Mouse (Mus musculus) right cerebral cortex, postnatal 14 days (tissue): ENCODE measurements around the gene Wdr31.

ENCODE experiments used
- DNase-seq: peaks from one replicate; pipeline ENCODE4 v3.0.0; 2022

Wdr31 gene

DNA sequence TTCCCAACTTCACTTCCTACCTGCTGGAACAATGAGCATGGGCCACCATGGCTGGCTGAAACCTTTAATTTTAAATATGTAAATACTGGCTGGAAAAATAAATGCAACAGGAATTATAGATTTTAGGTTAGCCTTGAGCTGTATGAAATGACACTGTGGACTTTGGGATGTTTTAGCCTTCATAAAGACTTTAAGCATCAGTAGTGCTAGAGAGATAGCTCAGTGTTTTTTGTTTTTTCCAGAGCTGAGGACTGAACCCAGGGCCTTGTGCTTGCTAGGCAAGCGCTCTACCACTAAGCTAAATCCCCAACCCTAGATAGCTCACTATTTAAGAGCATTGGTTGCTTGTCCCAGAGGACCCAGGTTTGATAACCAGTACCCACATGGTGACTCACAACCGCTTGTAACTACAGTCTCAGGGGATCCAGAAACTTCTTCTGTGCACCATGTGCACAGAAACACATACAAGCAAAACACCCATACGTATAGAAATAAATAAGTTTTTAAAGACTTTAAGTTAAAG is 33.4 kb downstream of the Wdr31 start:
- DNase-seq = no peak

DNA sequence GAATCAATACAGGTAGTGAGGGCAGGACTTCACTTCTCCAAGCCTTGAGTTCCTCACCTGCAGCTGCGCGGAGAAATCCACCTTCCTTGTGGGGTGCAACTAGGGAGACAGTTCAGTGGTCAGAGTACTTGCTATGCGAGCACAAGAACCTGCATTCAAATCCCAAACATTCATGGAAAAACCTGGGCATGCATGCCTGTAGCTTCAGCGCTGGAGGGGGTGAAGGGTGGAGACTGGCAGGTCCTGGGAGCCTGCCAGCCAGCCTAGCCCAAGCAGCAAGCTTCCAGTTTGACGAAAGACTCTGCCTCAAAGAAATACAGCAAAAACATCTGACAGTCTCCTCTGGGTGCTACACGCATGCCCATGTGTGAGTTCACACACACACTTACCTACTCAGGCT is 35.6 kb downstream of the Wdr31 start, which contains the start of gene Rnf183:
Rnf183 (minus strand) TSS at position 172 of the 400 bp plus-strand sequence.
- DNase-seq = no peak

DNA sequence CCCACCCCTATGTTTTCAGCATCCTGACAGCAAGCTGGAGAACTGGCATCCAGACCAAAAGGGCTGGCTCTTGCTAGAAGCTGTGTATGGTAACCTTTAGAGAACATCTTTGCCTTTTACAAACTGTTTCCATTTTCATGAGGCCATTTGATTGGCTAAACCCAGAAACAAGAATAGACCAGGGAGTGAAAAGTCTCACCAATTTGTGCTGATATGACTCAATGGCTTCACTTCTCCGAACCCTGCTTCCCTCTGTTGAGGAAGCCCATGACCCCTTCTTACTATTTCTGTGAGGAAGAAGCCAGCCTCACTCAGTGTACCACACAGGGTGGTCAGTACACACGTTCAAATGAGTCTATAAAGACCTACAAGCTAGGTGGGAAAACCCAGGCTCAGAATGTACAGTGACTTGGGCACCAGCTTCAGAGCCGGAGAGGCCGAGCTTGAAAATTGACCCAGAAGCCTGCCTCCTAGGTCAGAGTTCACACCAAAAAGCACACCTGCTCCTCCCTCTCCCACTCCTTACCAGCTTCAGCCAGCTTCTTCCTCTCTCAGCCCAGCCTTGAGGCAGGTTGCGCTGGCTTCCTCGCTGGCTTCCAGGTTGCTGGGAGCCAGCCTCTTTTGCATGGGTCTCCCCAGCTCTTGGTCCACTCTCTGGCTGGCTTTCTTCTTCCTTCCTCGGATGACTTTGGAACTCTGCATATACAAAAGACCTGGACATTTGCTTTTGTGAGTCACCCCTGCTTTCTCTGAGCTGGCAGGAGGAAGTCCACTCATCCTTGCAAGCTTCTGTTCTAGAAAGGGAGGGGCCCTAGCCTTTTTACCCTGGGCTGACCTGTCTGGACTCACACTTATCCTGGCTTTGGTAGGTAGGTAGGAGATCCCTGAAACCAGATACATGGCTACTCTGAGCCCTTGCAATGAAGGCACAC is 36.5 kb downstream of the Wdr31 start:
- DNase-seq = no peak

DNA sequence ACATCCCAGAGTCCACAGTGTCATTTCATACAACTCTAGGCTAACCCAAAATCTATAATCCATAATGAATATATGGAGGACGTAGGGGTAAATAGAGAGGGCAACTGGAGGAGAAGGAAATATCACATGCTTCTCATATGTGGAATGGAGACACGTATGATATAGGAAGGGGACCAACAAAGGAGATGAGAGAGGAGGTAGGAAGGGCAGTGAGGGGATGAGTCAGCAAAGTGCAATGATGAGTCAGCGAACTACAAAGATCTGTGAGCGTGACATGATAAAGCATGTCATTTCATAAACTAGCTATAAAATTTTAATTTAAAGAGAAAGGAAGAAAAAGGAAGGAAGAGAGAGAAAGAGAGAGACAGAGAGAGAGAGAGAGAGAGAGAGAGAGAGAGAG is 39.2 kb downstream of the Wdr31 start:
- DNase-seq = no peak

DNA sequence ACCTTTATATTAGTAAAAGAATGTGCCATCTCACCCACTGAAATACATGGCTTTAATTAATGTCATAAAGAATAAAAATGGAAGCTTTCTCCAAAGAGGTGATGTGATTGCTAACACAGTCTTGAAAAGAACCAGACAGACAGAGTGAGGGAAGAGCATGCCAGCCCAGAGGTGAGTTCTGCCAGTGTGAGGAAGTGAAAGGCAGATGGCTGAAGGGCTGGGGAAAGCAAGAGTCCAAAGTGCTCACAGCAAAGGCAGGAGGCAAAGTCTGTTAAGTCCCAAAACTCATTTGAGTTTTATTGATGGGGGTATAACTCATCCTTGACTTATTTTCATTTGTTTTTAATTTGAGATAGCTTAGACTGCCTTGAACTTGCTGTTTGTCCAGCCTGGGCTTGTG is 40.0 kb downstream of the Wdr31 start:
- DNase-seq = no peak

DNA sequence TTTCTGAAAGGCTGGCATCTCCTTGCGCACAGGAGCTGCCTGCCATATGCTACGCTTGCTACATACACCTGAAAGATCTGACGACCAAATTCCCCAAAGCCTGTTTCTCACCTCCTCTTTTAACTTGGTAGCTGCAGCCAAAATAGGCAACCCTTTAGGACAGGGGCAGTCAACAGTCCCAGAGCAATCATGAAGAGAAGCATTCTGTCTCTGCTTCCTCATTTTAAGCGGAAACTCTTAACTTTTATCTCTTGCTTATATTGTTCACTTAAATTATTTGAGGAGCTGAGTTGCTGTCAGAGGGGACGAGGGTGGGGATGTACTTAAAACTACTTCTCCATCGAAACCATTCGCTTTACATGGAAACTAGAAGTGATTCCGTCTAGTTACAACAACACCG is 41.1 kb downstream of the Wdr31 start:
- no peak for DNase-seq

DNA sequence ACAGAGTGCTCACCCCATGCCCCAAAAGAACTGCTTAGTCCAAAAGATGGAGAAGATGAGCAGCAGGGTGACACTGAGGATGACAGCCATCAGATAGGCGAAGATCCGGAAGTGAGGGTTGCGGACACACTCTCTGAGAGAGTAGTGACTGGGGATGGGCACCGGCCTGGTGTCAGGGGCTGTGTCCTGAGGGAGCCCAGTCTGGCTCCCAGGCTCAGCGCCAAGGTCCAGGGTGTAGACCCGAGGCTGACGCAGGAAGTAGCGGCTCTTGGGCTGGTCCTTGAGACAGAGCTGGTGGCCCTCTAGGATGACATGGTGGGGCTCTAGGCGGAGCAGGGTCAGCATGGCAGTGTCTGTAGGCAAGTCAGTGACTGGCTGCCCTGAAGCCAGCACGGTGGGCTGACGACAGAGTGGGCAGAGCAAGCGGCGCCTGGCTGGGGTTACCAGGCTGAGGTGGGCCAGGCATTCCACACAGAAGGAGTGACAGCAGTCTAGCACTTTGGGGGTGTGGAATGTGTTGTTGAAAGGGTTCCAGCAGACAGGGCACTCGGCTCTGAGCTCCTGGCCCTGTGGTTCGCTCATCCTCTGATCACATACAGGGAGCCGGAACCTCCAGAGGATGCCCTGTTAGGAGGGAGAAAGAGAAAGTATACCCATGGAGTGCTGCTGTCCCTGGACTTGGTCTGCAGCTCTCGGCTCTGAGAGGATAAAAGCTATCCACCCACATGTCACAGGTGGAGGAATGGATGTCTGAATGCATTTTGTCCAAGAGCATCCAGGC is 42.5 kb downstream of the Wdr31 start:
- no peak for DNase-seq

DNA sequence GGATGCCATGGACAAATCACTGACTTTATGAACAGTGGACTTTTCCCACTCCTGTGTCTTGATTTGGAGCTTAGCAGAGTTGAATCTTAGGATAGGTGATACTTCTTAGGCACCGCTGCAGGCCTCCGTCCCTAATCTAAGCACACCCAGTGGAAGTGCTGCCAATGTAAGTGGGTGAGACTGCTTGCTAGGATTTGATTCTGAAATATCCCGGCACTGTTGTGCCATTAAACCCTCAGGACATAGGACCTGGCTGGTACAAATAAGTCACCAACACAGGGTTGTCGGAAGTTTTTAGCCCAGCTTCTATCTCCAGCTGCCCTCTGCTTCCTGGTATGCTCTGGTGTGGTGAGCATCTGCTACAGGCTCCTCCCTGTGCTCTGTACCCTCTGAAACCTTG is 44.8 kb downstream of the Wdr31 start:
- no peak for DNase-seq

DNA sequence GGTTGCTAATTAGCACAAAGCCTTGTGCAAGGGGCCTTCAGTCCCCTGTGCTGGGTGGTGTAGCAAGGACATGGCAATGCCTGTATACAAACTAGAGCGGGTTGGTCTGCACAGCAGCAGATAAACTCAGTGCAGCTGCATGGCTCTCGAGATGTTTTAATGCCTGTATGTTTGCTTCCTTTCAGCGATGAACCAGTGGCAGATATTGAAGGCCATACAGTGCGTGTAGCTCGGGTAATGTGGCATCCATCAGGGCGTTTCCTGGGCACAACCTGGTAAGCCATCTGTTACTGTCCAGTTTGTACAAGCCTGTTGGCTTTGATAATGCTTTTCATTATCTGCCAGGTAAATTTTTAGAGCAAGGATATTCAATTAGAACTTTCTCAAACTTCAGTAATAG is 51.6 kb downstream of the Wdr31 start:
- DNase-seq = no peak

DNA sequence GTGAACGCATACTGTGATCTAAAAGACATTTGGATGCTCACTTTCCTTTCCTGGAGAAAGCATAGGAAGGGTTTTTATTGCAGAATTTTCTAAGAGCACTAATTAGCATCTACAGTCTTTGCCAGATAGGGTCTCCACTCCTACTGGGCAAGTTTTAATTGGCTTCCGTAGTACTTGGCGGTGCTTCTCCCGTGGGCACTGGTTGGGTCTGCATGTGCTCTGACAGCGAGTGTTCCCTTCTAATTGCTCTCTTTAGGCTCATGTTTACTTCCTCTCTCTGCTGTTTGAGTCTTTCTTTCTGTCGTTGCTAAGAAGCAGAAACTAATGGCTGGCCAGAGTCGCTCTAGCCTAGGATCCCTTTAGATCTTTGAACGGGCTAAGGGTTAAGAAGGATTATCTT is 52.2 kb downstream of the Wdr31 start:
- no peak for DNase-seq

DNA sequence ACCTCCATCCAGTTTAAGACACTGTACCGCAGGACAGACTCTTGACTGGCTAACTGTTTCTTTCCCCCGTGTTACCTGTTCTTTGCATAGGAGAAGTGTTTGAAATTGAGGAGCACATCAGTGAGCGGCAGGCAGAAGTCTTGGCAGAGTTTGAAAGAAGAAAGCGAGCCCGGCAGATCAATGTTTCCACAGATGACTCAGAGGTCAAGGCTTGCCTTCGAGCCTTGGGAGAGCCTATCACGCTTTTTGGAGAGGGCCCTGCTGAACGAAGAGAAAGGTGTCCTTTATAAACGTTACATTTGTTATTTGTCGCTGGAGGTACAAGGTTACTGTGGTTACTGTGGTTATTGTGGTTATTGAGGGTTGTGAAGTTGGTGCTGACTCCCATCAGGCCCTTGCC is 59.1 kb downstream of the Wdr31 start:
- no peak for DNase-seq

DNA sequence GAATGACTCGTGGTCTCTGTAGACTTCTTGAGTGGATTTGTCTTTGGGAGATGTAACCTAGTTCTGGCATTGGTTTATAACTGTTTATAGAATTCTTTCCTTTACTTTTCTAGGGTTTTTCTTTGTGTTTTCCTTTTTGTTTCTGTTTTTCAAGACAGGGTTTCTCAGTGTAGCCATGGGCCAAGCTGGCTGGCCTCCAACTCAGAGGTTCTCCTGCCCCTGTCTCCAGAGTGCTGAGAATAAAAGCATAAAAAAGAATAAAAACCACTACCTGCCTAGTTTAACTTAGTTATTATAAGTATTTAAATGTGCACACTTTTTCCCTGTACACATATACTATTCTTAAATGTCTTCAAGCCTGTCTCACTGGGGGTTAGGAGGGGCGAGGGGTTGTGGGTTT is 60.4 kb downstream of the Wdr31 start:
- no peak for DNase-seq

DNA sequence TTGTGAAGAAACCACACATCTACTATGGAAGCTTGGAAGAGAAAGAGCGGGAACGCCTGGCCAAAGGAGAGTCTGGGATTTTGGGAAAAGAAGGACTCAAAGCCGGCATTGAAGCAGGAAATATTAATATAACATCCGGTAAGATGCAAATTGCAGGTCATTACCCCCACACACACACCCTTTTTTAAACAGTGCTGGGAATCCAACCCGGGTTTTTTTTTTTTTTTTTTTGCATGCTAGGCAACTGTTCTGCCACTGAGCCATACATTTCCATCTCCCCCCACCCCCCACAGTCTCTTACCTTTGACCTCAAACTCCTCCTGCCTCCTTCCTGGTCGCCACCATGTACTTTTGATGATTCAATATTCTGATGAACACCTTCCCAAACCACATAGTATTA is 61.1 kb downstream of the Wdr31 start:
- DNase-seq = no peak

DNA sequence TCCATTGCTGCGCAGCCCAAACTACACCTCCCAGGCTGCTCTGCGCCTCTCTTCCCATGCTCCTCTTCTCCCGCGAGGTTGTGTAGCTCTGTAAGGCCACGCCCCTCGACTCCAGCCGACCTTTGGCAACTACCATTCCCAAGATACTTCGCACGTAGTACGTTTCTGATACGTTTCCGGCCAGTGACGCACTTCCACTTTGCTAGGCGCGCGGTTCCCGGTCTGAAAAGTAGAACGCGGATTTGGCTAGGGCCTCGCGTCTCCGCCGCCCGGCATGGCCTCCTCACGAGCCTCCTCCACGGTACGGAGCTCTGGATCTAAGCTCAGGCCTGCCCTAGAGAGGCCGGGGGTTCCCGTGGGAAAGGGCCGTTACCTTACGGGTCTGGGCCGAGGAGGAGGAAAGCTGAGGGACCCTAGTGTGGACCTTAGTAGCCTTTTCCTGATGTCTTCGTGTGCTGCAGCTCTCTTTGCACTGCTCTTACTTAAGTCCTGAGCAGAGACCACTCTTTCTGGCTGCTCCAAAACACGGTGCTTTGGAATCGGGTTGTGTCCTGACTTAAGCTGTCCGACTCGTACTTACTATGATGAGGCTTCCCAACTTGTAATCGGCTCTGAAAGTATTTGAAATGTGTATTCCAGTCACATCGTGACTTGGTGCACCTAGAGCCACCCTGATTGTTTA is 62.0 kb downstream of the Wdr31 start, which contains the start of the genes Cdc26 and Prpf4:
Cdc26 (minus strand) TSS at position 42 of the 682 bp plus-strand sequence.
Prpf4 (plus strand) TSS at position 197 of the 682 bp plus-strand sequence.
- peak; percentile 97 for DNase-seq

DNA sequence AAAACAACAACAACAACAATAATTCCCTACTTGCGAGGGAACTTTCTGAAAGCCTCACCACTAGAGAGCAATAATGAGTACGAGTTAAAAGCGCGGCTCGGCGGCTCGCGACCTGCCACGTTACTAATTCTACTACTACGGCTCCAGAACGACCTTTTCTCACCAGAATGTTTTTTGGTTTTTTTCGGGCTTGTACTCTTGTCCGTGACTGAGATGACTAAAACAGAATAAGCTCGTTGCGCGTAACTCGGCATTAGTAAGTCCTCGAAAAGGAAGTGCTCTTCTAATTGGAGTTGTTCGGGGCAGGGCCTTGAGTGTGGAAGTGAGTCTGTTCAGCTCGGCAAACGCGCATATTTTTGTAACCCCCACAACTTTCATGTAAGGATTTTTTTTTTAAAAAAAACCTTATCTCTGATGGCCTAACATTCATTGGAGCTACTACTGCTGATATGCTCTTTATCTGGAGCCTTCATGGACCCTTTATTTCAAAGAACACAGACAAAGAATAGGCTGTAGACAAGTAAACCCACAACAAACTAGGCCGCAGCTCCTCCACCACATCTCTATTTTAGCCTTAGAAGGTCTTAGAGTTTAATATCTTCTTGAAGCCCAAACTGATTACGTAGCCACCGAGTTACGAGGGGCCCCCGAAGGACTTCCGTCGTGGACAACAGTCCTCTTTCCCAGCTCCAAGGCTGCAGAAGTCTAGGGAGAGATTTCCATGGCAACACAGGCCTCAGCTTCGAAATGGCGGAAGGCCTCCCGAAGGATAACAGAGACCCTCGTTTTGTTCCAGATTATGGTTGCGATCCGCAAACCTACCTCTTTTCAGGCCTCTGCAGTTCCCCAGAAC is 62.7 kb downstream of the Wdr31 start:
- peak; percentile 42 for DNase-seq

DNA sequence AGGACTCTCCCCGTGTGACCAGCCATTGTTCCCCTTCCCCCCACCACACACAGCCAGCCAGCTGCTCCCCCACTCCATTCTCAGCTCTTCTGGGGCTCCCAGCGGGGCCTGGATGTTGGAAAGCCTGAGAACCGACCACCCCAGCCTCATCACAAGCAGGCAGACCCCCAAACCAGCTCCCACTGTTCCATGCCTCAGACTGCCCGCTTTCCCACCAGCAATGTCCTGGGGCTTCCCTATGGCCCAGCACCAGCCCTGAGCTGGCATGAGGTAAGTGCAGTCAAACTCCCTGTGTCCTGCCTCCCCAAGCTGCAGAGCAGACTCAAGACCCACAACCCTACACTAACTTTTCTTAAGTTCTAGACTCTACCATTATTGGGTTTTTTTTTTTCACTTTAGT is 64.6 kb downstream of the Wdr31 start:
- DNase-seq = no peak

DNA sequence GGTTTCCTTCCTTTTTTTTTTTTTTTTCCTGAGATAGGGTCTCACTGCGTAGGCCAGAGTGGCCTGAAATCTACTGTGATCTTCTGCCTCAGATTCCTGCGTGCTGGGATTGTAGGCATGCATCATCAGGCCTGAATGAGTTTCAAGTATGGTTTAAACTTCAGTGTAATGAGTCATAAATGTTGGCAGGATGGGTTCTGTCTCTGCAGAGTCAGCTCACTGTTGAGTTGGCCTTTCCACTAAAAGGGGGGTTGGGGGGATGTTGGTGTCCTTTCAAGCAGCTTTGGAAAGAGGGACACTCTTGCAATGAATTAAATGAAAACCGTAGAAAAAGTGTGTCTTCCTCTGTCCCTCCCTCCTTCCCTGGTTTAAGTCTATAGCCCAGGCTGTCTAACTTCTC is 71.7 kb downstream of the Wdr31 start:
- DNase-seq = no peak
